Mouse (Mus musculus) embryonic fibroblast, embryonic 13.5 days (primary cell): ENCODE measurements around the gene Igdcc3. TPM values are rescaled to one million over a fixed set of nuclear protein-coding genes. Genes with fewer than 3 reads are reported as not detected.
"Not testable (repeated sequence)": the region's sequence is repeated elsewhere in the genome, so short reads cannot be mapped to it uniquely, and the experiment has no call there.

Experiments used
- H3K27ac ChIP-seq: 2 replicates; pipeline ENCODE4 v1.5.1; 2012; ENCODE audit warnings: low read length, control low read depth, inconsistent platforms; ENCODE audit not compliant: insufficient read depth
- H3K4me1 ChIP-seq: 2 replicates; pipeline ENCODE4 v1.6.1; 2011; ENCODE audit warnings: low read length; ENCODE audit not compliant: control insufficient read depth, insufficient read depth
- H3K4me3 ChIP-seq: 2 replicates; pipeline ENCODE4 v1.5.1; 2011; ENCODE audit warnings: mild to moderate bottlenecking, control low read depth, low read length; ENCODE audit not compliant: insufficient read depth
- CTCF ChIP-seq: IDR thresholded peaks from 2 replicates; pipeline ENCODE4 v1.5.1; 2011; ENCODE audit warnings: mild to moderate bottlenecking, control low read depth, low read length, moderate library complexity, borderline replicate concordance; ENCODE audit not compliant: insufficient read depth
- POLR2A ChIP-seq: IDR thresholded peaks from 2 replicates; pipeline ENCODE4 v1.6.1; 2011; ENCODE audit warnings: low read depth, mild to moderate bottlenecking, control low read depth, low read length, moderate library complexity
- polyA plus RNA-seq: library from polyadenylated mRNA; stranded (reverse); fragments of >200 nt; gene quantifications from 2 replicates; pipeline ENCODE4 v1.2.4, GENCODE M21; 2011; ENCODE audit warnings: low read depth; ENCODE audit not compliant: missing spikeins, insufficient read length

The Igdcc3 gene
- polyA plus RNA-seq, 1 experiment = not detected

DNA sequence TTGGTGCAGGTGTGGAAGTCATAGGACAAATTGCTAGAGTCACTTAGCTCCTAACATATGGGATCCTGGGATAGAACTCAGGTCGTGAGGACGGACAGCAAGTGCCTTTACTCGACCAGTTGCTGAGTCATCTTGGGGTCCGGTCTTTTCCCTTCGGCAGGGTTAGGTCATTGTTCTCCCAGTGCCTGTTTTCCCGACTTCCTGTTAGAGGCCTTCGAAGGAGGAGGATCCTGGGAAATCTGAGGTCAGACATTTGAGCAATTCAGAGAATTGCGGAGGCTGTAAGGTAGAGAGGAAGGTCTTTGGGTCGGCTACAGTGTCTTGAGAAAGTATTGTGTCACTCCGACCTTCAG lies 73.4 kb downstream of the Igdcc3 start:
- peak overlapping the region; percentile 60 for H3K4me3 ChIP-seq
- H3K27ac ChIP-seq = 0 out of 2 replicates have a peak overlapping the region, but pooled peaks have one; percentile 51
- H3K4me1 ChIP-seq = no peaks in the 10 kb centered on the region
- TF ChIP-seq CTCF = no peak
- no peak for TF ChIP-seq POLR2A

DNA sequence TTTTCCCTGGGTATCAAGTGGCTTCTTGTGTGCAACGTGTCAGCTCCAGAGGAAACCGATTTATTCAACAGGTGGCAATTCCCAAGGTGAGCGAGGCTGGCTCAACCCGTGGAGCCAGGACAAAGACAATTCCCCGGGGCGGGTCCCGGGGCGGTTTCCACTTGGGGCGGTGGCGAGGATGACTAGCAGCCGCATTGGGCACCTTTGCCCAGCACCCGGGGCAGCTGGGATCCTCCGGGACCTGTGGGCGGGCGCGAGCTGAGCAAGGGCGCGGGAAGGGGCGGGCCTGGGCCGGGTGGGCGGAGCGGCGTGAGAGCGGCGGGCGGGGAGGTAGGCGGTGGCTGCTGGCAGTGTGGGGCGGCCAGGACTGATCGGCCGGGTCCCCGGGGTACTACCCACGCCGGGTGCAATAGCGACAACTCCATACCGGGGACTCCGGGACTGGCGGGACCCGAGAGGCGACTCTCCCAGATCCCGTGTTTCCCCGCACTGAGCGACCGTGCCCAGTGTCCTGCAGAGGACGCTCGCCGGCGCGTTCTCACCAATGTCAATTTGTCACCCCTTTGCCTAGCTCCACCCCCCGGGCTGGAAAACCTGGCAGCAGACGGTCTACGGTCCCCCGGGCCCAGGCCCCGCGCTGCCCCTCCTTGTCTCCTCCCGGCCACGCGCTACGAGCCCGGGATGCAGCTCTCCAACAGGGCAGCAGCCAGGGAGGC lies 73.9 kb downstream of the Igdcc3 start:
- Histone ChIP-seq H3K4me3 (peak overlapping the region; percentile 60), H3K4me1 (no peaks in the 10 kb centered on the region), H3K27ac (0 out of 2 replicates have a peak overlapping the region, but pooled peaks have one; percentile 51)
- TF ChIP-seq POLR2A (no peak; the same call in none of the 2 replicates), CTCF (peak; percentile 49; the same call in 1 of the 2 replicates)

DNA sequence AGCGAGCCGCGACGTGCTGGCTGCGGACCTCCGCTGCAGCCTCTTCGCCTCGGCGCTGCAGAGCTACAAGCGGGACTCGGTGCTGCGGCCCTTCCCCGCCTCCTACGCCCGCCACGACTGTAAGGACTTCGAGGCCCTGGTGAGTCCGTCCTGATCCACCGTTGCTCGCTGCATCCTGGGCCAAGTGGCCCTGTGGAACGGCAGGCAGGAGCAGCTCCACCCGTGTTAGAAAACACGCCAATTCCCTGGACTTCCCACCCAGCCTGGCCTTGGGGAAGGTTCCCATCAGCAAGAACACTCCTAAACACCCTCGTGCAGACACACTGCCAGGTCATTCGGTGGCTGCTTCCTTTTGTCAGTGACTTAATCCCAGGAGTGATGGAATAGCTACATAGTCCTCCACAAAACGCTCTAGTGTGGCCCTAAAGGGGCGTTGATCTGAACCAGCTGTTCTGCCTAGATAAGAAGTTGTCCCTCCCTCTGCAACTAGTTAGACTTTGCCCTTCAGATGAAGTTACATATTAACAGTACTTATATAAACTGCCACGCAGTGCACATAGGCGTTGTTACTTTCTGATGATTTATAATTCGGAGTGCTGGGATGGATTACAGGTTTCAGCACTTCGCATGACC lies 74.6 kb downstream of the Igdcc3 start:
- H3K4me1 ChIP-seq = no peaks in the 10 kb centered on the region
- H3K27ac ChIP-seq = 0 out of 2 replicates have a peak overlapping the region, but pooled peaks have one; percentile 7
- peak overlapping the region; percentile 60 for H3K4me3 ChIP-seq
- TF ChIP-seq CTCF = no peak
- TF ChIP-seq POLR2A = peak; percentile 16; the same call in 1 of the 2 replicates

GRCm38 (mm10) chr9:65216972-65217371 lies 76.0 kb downstream of the Igdcc3 start:
- no peak for TF ChIP-seq POLR2A
- TF ChIP-seq CTCF = no peak
- H3K4me1 ChIP-seq = no peaks in the 10 kb centered on the region
- H3K27ac ChIP-seq = no peak overlapping the region
- no peak overlapping the region for H3K4me3 ChIP-seq

GRCm38 (mm10) chr9:65217661-65218060 lies 76.7 kb downstream of the Igdcc3 start:
- TF ChIP-seq POLR2A = no peak
- TF ChIP-seq CTCF = no peak
- H3K4me3 ChIP-seq = no peak overlapping the region
- no peak overlapping the region for H3K27ac ChIP-seq
- H3K4me1 ChIP-seq = no peaks in the 10 kb centered on the region

DNA sequence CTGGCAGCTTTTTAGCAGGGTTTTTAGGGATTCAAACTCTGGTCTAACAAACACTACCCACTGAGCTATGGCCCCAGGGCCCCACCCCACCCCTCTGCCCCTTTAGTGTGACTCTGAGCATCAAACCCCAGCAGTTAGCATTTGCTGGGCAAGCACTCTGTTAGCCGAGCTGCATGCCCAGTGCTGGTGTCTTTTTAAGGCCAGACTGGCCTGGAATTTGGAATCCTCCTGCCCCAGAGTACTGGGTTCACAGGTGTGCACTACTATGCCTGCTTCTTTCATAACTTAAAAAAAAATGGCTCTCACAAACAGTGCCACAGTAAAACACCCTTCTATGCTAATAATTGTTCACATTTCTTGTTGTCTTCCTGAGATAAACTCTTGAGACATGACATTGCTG lies 77.9 kb downstream of the Igdcc3 start:
- Histone ChIP-seq H3K4me3 (no peak overlapping the region), H3K27ac (no peak overlapping the region), H3K4me1 (no peaks in the 10 kb centered on the region)
- TF ChIP-seq CTCF (no peak), POLR2A (no peak)

- H3K4me3 ChIP-seq, H3K4me1 ChIP-seq, H3K27ac ChIP-seq: not testable (repeated sequence)
Measured at GRCm38 (mm10) chr9:65220398-65220797, 79.4 kb downstream of the Igdcc3 start.

GRCm38 (mm10) chr9:65223927-65224326 lies 82.9 kb downstream of the Igdcc3 start:
- H3K27ac ChIP-seq = no peak overlapping the region
- H3K4me3 ChIP-seq = no peak overlapping the region
- no peaks in the 10 kb centered on the region for H3K4me1 ChIP-seq
- TF ChIP-seq POLR2A (no peak), CTCF (no peak)

GRCm38 (mm10) chr9:65225795-65226194 lies 84.8 kb downstream of the Igdcc3 start:
- no peaks in the 10 kb centered on the region for H3K4me1 ChIP-seq
- no peak overlapping the region for H3K27ac ChIP-seq
- no peak overlapping the region for H3K4me3 ChIP-seq
- TF ChIP-seq CTCF (no peak), POLR2A (no peak)

DNA sequence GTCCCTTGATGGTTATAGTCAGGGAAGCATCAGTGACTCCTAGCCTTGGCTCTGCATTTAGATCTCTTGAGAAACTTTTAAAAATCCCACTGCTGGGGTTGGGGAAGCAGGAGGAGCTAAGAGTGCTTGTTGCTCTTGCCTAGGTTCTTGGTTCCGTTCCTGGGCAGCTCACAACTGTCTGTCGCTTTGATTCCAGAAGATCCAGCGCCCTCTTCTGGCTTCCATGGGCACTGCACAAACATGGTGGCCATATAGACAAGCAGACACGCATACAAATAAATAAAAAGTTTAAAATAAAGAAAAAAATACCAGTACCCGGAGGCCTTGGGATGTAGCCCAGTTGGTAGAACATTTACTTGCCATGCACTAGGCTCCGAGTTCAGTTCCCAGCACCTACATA lies 89.3 kb downstream of the Igdcc3 start:
- Histone ChIP-seq H3K27ac (no peak overlapping the region), H3K4me1 (no peaks in the 10 kb centered on the region), H3K4me3 (no peak overlapping the region)
- TF ChIP-seq CTCF (no peak), POLR2A (no peak)

GRCm38 (mm10) chr9:65231284-65231683 lies 90.3 kb downstream of the Igdcc3 start:
- TF ChIP-seq CTCF (no peak), POLR2A (no peak)
- Histone ChIP-seq H3K27ac (no peak overlapping the region), H3K4me3 (no peak overlapping the region), H3K4me1 (no peaks in the 10 kb centered on the region)
